Mouse (Mus musculus): ENCODE data around the gene Rnf220.

- TF ChIP-seq CTCF (IDR thresholded peaks at IDR 0.05; ENCODE audit: low read depth) (no peak), EP300 (IDR thresholded peaks at IDR 0.05; ENCODE audit: low read depth) (no peak)
Observed at GRCm38 (mm10) chr4:117240867-117241266, 256.0 kb downstream of the Rnf220 start.
